ENCODE assay signal across 21 mouse cellular contexts in genomic region chr7:74375174-74375957, GRCm38 (mm10).
DNase-seq lines count a peak whose midpoint lies in the region; TF ChIP-seq lines count a peak whose summit lies in the region.
"Had no signal": no experiment of that assay in that cellular context is flagged by ENCODE, and none has a peak within 500 bp of the region (broad histone marks: within the 10 kb centered on the region; RNA-seq: fewer than 3 reads in every experiment).

No protein-coding gene starts in this region.

- H3K4me3 ChIP-seq in gastrocnemius, adult 2 months = no peak overlapping the region
- H3K4me3 ChIP-seq in embryonic fibroblast, embryonic 13.5 days (ENCODE audit: insufficient read depth, low read length) = no peak overlapping the region
- H3K4me3 ChIP-seq: embryonic facial prominence, embryonic 10.5 days; forebrain, embryonic 13.5 days; hindbrain, embryonic 15.5 days; intestine, embryonic 15.5 days; layer of hippocampus, adult 2 months; limb, embryonic 15.5 days; liver, embryonic 15.5 days; megakaryocyte, embryonic 14.5 days had no signal

- H3K4me1 ChIP-seq in embryonic fibroblast, embryonic 13.5 days (ENCODE audit: control insufficient read depth, insufficient read depth, low read length) = peaks cover 31% of the 10 kb centered on the region
- H3K4me1 ChIP-seq: forebrain, embryonic 13.5 days; intestine, embryonic 15.5 days; liver, embryonic 15.5 days had no signal

- peak; percentile 64 for DNase-seq in gastrocnemius, adult 2 months
- DNase-seq in gastrocnemius, postnatal 4 days (ENCODE audit: low spot score in 2 of 2) = no peak
- DNase-seq in heart, postnatal 25 days (ENCODE audit: low spot score) = peak; percentile 20
- no peak for DNase-seq in heart, postnatal 14 days
- peak; percentile 57 to 86 for DNase-seq in kidney, postnatal 25 days
- DNase-seq in thymus, adult 18-20 months = no peak
- no peak for DNase-seq in spleen, postnatal 4 days (ENCODE audit: low spot score in 2 of 2)
- DNase-seq: adrenal gland, postnatal 10 days; cerebellum, adult 9-10 months; right cerebral cortex, postnatal 25 days; thymus, postnatal 25 days had no signal

- intact Hi-C loops in gastrocnemius, adult 2 months (cut with DNase I) = no loop called here
- intact Hi-C loops in heart, postnatal 25 days (cut with DNase I) = loop anchor here (5.0 to 10.0 kb wide), 3 partner anchors 82 to 989 kb away; no protein-coding TSS in a partner anchor
- intact Hi-C loops in heart, postnatal 14 days (cut with DNase I) = no loop called here

- TF ChIP-seq CTCF in gastrocnemius, adult 2 months (IDR thresholded peaks at IDR 0.05) = no peak
- no peak for TF ChIP-seq CTCF in embryonic fibroblast, embryonic 13.5 days (IDR thresholded peaks at IDR 0.05; ENCODE audit: borderline replicate concordance, insufficient read depth, low read length)

- TF ChIP-seq POLR2A in embryonic fibroblast, embryonic 13.5 days (IDR thresholded peaks at IDR 0.05; ENCODE audit: low read depth, low read length) = no peak

- peak overlapping the region; percentile 73 for H3K27ac ChIP-seq in gastrocnemius, adult 2 months
- peak overlapping the region; percentile 51; the same call in 1 of the 2 replicates for H3K27ac ChIP-seq in embryonic fibroblast, embryonic 13.5 days (ENCODE audit: insufficient read depth, low read length)
- H3K27ac ChIP-seq: embryonic facial prominence, embryonic 10.5 days; forebrain, embryonic 13.5 days; hindbrain, embryonic 15.5 days; intestine, embryonic 15.5 days; layer of hippocampus, adult 2 months; limb, embryonic 15.5 days; liver, embryonic 15.5 days; stomach, postnatal 0 days had no signal

Comparison
In these comparisons a context has a peak if more than half of its experiments do, and no peak if none do; other contexts are left out.
1. DNase-seq: peak in gastrocnemius, adult 2 months (single experiment), heart, postnatal 25 days (single experiment) and kidney, postnatal 25 days (2 of 2); none in gastrocnemius, postnatal 4 days (0 of 2), heart, postnatal 14 days (0 of 2), thymus, adult 18-20 months (0 of 2) and spleen, postnatal 4 days (0 of 2).